Mouse (Mus musculus) brain, embryonic 18.5 days (tissue): Measurements from ENCODE around the gene Trappc4.
"Not testable (repeated sequence)": the region's sequence is repeated elsewhere in the genome, so short reads cannot be mapped to it uniquely, and the experiment has no call there.

Experiments used
- DNase-seq: peaks from one replicate; pipeline ENCODE4 v3.0.0-alpha.2; 2012; ENCODE audit warnings: low read depth, low spot score

The Trappc4 gene

DNA sequence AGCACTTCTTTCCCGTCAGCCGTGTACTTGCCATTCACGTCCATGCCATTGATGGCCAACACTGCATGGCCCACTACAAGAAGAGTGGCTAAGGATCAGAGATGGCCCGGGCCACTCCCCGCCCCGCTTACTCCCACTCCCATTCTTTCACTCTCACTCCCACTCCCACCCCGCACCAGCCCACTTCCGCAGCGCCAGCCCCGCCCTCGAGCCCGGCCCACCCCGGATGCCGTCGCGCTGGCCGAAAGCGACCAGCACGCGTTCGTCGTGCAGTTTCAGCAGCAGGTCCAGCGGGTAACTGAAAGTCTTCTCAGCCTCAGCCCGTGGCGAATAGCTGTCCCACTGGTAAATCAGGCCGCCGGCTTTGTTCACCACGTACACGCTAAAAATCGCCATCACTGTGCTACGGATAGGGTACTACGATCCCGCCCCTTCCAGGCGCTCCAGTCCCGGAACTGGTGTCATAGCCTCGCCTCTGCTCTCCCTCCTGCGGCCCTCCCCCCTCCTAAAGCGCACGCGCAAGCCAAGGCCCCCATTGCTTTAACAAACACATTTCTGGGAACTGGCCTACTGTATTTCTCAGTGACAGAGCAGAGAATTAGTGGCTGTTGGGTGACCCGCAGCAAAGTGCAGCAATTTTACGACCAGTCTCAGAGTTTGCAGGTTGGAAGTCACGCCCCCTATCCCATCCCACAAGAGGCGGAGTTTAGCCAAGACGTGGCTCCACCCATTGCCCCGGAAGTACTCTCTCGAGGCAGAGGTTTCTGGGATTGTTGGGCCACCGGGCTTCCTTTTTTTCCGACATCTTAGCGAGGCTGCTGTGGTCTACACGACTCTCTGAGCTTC is at the start of gene Trappc4, which contains the start of gene Rps25:
Gene Trappc4, minus strand, starts transcription at position 695 of the 846 bp plus-strand sequence.
Gene Rps25, plus strand, starts transcription at position 234 of the 846 bp plus-strand sequence.
- DNase-seq, result peak; percentile 95

DNA sequence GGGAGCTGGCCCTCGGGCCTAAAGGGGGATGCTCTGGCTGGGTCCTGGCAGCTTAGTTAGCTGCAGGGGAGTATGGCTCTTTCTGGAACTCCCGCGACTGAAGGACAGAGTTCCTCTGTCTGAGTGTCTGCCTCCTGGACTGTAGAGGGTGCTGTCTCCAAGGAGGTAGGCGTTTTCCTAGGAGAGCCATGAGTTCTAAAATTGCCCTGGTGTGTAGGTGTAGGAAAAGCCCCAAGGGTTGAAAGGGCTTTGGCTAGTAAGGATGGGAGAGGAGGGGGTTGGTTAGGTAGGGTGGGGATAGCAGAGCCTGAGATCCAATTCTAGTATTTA is 47.5 kb upstream of the Trappc4 start, which contains the start of gene Upk2:
Gene Upk2, minus strand, starts transcription at position 86 of the 330 bp plus-strand sequence.
- no peak for DNase-seq

GRCm38 (mm10) chr9:44454132-44454890 is 46.9 kb upstream of the Trappc4 start:
- peak; percentile 51 for DNase-seq

GRCm38 (mm10) chr9:44450387-44450786 is 43.0 kb upstream of the Trappc4 start:
- DNase-seq, result no peak

DNA sequence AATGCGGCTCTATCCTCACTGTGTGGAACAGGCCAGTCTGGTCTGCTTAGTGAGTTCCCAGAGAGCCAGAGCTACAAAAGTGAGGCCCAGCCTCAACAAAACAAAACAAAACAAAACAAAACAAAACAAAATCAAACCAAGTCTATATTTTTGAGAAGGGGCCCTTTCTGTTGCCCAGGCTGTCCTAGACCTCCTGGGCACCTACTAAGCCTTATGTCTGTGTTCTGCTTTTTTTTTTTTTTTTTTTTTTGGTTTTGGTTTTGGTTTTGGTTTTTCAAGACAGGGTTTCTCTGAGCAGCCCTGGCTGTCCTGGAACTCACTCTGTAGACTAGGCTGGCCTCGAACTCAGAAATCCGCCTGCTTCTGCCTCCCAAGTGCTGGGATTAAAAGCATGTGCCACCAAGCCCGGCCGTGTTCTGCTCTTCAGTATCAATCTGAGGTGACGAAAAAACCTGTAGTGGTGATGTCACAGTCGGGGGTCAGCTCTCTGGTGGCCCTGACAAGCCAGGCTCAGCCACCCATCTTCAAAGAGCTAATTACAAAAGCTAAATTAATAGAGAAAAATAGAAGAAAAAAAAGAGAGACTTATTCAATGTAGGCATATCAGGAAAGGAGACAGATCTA is 37.1 kb upstream of the Trappc4 start:
- not testable (repeated sequence) for DNase-seq

DNA sequence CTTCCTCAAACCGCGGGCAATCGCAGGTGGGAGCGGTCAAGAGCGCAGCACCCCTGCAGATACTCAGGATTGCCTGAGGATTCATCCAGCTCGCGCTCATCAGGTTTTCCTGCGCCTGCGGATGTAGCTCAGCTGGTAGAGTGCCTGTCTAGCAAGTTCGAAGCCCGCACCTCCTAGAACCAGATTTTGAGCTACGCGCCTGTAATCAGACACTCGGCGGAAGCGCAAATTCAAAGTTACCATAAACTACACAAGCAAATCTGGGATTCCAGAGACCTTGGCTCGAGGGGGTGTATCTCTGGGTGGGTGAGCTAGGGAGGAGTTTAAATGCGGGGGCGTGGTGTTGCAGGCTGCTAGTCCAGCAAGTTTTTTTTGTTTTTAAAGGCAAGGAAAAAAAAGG is 33.6 kb upstream of the Trappc4 start, which contains the start of gene Foxr1:
Gene Foxr1, minus strand, starts transcription at position 176 of the 400 bp plus-strand sequence.
- no peak for DNase-seq

GRCm38 (mm10) chr9:44435747-44436146 is 28.3 kb upstream of the Trappc4 start:
- DNase-seq, result no peak

- DNase-seq, result no peak
Measured at GRCm38 (mm10) chr9:44432577-44433185, 25.3 kb upstream of the Trappc4 start.

GRCm38 (mm10) chr9:44423576-44423975 is 16.2 kb upstream of the Trappc4 start:
- no peak for DNase-seq

DNA sequence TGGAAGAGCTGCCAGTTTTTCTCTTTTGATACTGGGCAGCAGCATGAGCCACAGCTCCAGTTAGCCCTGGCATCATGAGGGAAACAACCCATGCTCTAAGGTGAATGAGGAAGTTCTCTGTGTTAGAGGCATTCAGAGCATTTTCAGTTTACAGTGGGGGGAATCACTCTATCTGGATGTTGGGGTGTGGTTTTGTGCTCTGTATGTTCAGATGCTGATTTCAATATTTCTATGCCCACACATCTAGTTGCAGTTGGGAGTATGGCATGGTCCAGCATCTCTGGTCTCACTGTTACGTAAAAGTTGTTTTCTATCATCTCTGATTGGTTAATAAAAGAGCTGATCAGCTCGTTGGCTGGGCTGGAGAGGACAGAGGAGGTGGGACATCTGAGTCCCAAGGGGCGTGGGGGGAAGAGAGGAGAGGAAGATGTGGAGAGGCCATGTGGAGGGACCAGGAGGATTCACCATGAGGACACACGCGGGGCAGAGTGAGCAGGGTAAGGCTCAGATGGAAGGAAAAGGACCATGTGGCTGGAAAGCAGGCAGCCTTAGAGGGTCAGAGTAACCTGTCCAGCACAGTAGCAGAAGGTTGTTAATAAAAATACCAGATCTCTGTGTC is 13.0 kb upstream of the Trappc4 start:
- no peak for DNase-seq

DNA sequence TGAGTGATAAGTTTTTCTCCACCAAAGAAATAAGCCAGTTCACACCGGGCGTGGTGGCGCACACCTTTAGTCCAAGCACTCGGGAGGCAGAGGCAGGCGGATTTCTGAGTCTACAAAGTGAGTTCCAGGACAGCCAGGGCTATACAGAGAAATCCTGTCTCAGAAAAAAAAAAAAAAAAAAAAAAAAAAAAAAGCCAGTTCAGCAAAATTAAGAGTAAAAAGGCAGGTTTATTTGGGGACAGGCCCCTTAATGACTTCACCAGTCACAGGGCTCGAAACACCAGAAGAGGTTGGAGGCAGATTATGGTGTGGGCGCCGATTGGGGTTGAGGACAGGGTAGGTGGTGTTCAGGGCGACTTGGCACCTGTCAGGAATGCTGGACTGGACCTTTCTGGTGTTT is 12.3 kb upstream of the Trappc4 start:
- not testable (repeated sequence) for DNase-seq

- no peak for DNase-seq
Measured at GRCm38 (mm10) chr9:44418519-44419385, 11.4 kb upstream of the Trappc4 start, which contains the start of gene Ccdc84. TSS of gene Ccdc84 (minus strand) at chr9:44418569.

DNA sequence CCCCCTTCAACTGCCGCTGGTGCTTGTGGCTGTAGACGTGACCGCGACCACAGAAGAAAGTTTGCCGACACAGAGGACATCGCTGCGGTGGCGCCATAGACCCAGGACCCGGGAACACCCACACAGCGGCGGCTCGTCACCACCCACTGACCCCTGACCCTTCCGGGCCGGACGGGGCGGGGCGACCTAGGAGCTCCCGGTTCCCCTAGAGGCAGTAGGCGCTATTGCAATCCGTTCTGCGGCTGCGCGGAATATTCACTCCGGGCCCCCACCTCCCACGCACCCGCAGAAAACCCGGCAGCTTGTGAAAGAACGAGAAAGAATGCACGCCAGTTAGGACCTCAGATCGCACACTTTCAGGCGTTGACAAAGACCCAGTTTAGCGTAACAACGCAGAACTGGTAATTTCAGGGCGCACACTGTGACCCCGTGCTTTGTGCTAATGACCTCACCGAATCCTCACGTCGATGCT is 10.5 kb upstream of the Trappc4 start:
- DNase-seq, result peak; percentile 74

- DNase-seq, result no peak
Measured at GRCm38 (mm10) chr9:44417156-44417891, 9.9 kb upstream of the Trappc4 start.

- DNase-seq, result no peak
Measured at GRCm38 (mm10) chr9:44412781-44413180, 5.4 kb upstream of the Trappc4 start.

DNA sequence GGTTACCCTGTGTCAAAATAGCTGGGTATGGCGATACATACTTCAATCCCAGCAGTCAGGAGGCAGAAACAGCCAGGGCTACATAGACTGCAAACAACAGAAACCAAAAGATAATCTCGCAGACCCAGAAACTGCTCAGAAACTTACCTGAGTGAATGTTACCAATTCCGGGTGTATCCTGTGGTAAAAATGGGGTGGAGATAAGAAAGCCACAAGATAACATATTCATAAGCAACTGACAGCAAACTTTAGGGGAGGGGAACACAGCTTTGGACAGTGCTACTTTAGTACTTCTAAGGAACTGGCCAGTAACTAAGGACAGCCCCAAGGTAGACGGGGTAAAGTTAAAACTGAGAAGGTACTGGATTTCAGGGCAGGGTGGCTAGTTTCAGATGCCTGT is 4.9 kb upstream of the Trappc4 start:
- no peak for DNase-seq

DNA sequence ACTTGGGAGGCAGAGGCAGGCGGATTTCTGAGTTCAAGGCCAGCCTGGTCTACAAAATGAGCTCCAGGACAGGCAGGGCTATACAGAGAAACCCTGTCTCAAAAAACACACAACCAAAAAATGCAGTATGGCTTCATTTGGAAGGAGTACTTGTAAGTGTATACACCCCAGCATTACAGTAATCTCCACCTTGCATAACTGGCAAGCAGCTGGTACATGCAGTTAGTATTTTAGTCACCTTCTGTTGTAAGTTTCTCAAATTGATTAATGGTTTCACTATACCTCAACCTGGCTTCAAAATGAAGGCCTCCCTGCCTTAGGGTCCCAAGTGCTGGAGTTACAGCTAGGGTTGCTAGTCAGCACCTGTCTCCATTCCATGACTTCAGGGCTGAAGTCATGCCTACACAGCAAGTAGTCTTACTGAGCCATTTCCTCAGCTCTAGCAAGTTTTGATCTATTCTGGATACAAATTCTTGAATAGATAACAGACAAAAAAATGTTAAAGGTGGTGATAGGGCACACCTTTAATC is 4.3 kb upstream of the Trappc4 start:
- no peak for DNase-seq

GRCm38 (mm10) chr9:44410647-44411336 is 3.4 kb upstream of the Trappc4 start:
- no peak for DNase-seq
